Mouse (Mus musculus) liver, embryonic 14.5 days (tissue): ENCODE results near the gene Gm20481. TPM values are rescaled to one million over a fixed set of nuclear protein-coding genes. Genes with fewer than 3 reads are reported as not detected.

Source experiments
- ATAC-seq: fragments of 200-750 bp; cut with Nextera tagmentation; 2 replicates; pipeline ENCODE4 v1.8.0; 2017; ENCODE audit warnings: moderate number of reproducible peaks, mild to moderate bottlenecking, moderate library complexity; ENCODE audit not compliant: insufficient read depth
- DNase-seq, 3 experiments: peaks; one replicate each; pipeline ENCODE4 v3.0.0-alpha.2; 2012 to 2013; ENCODE audit warnings: low read depth in 3 of 3, low spot score in 3 of 3
- H3K27ac ChIP-seq: fragments of 300-500 bp; sonication (generic); 2 replicates; pipeline ENCODE4 v1.5.1; 2014; ENCODE audit warnings: moderate library complexity, mild to moderate bottlenecking, control low read depth, inconsistent platforms
- H3K27me3 ChIP-seq: fragments of 300-500 bp; sonication (generic); 2 replicates; pipeline ENCODE4 v1.6.1; 2014; ENCODE audit warnings: mild to moderate bottlenecking, low read length, moderate library complexity; ENCODE audit not compliant: control insufficient read depth, insufficient read depth
- H3K36me3 ChIP-seq: fragments of 300-500 bp; sonication (generic); replicated peaks from 2 replicates; pipeline ENCODE4 v1.6.1; 2014; ENCODE audit warnings: low read depth; ENCODE audit not compliant: control insufficient read depth, insufficient read depth
- H3K4me1 ChIP-seq, 2 experiments: fragments of 200-500 bp in 1 of 2; fragments of 300-500 bp in 1 of 2; sonication (generic) in 1 of 2; replicated peaks; 2 replicates each; pipeline ENCODE4 v1.6.1; 2012 to 2014; ENCODE audit warnings: antibody characterized with exemption in 1 of 2, inconsistent platforms in 1 of 2, low read length in 1 of 2; ENCODE audit not compliant: control insufficient read depth in 2 of 2, insufficient read depth in 2 of 2
- H3K4me2 ChIP-seq: fragments of 300-500 bp; sonication (generic); 2 replicates; pipeline ENCODE4 v1.6.1; 2014; ENCODE audit warnings: low read depth, mild to moderate bottlenecking, control low read depth, moderate library complexity
- H3K4me3 ChIP-seq, 2 experiments: fragments of 200-500 bp in 1 of 2; fragments of 300-500 bp in 1 of 2; sonication (generic) in 1 of 2; 2 replicates each; pipeline ENCODE4 v1.5.1; 2012 to 2014; ENCODE audit warnings: low read depth in 2 of 2, low read length in 2 of 2, mild to moderate bottlenecking in 2 of 2, control low read depth in 1 of 2, inconsistent platforms in 1 of 2, moderate library complexity in 1 of 2; ENCODE audit not compliant: insufficient read depth in 1 of 2
- H3K9ac ChIP-seq: fragments of 300-500 bp; sonication (generic); replicated peaks from 2 replicates; pipeline ENCODE4 v1.6.1; 2014; ENCODE audit warnings: mild to moderate bottlenecking, control low read depth, moderate library complexity
- H3K9me3 ChIP-seq: fragments of 300-500 bp; sonication (generic); 2 replicates; pipeline ENCODE4 v1.6.1; 2016; ENCODE audit warnings: low read length, mixed read lengths; ENCODE audit not compliant: control insufficient read depth
- CTCF ChIP-seq: IDR thresholded peaks from 2 replicates; pipeline ENCODE4 v1.5.1; 2016; ENCODE audit warnings: antibody characterized with exemption, low read depth, control low read depth
- EP300 ChIP-seq: IDR thresholded peaks from 2 replicates; pipeline ENCODE4 v1.6.1; 2016; ENCODE audit warnings: antibody characterized with exemption, low read depth
- WGBS: fragments of 180-500 bp; shearing (Covaris S2); extraction: QIAGEN DNeasy Blood & Tissue Kit; methylation state at CpG from one replicate; pipeline ENCODE4 v1.1.7; 2014; ENCODE audit not compliant: insufficient replicate concordance; 5-methylcytosine and 5-hydroxymethylcytosine counted together
- polyA plus RNA-seq, 2 experiments: library from polyadenylated mRNA; depleted of rRNA in 1 of 2; stranded (reverse) in 1 of 2; unstranded in 1 of 2; fragments of >200 nt; fragmentation: Nextera tagmentation in 1 of 2; extraction: Ambion mirVana in 1 of 2; gene quantifications; 2 replicates each; pipeline versions ENCODE4 v1.2.1 to v1.2.3; 2012 to 2014

The Gm20481 gene
- polyA plus RNA-seq, 2 experiments = not detected

DNA sequence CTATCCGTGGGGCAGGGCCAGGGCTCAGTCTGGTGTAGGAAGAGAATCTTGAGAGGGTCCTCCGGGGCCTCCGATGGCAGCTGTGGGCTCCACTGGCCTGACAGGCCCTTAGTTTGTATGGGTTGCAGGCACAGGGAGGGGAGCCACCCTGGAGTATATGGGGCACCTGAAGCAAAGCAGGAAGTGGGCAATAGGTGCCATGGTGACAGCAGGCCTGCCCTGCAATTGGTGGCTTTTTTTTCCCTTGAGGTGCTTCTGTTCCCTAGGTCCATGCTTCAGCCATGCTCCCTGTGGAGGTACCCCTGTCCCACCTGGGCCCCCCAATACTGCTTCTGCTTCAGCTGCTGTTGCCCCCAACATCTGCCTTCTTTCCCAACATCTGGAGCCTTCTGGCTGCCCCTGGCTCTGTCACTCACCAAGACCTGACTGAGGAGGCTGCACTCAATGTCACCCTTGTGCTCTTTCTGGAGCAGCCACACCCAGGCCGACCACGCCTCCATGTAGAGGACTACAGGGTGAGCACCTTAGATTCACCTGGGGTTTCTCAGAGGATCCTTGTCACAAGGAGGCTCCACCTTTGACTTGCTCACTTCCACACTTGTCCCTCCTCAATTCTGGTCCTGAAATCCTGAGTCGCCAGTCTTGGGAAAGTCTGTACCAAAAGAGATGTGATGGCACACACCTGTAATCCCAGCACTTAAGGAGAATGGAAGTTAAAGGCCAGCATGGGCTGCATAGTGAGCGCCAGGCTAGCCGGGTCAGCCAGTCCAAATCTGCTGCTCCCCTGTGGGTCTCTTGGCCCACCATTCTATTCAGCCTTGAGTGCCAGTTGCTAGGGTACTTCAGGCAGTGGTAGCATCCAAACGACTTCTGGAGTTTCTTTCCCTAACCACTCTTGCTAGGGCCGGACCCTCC, 47.3 kb downstream of the Gm20481 start:
- peaks cover 9% of the 10 kb centered on the region in 2 experiments for H3K4me1 ChIP-seq
- DNase-seq = no peak
- no peaks in the 10 kb centered on the region for H3K27me3 ChIP-seq
- TF ChIP-seq CTCF = no peak
- no peak for TF ChIP-seq EP300
- H3K36me3 ChIP-seq = peaks cover 41% of the 10 kb centered on the region
- H3K4me2 ChIP-seq = no peak overlapping the region
- 72% methylated on average over 10 of the region's 10 CpGs for WGBS
- no peak for ATAC-seq
- H3K9me3 ChIP-seq = no peaks in the 10 kb centered on the region
- no peak overlapping the region for H3K4me3 ChIP-seq
- H3K27ac ChIP-seq = no peak overlapping the region
- H3K9ac ChIP-seq = no peak overlapping the region

DNA sequence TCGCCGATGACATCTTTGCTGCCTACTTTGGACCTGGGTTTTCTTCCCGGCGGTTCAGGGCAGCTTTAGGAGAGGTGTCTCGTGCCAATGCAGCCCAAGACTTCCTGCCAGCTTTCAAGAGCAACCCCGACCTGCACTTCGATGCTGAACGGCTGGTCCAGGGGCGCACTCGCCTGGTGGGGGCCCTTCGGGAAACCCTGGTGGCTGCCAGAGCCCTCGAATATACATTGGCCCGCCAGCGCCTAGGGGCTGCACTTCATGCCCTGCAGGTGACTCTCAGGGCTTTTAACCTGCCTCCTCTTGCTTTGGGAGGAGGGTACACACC, 48.0 kb downstream of the Gm20481 start:
- Histone ChIP-seq H3K9me3 (no peaks in the 10 kb centered on the region), H3K27ac (no peak overlapping the region), H3K4me1 (peaks cover 15% of the 10 kb centered on the region in 2 experiments), H3K4me2 (no peak overlapping the region), H3K36me3 (peaks cover 35% of the 10 kb centered on the region), H3K4me3 (no peak overlapping the region), H3K27me3 (no peaks in the 10 kb centered on the region), H3K9ac (no peak overlapping the region)
- 60% methylated on average over 14 of the region's 14 CpGs for WGBS
- no peak for ATAC-seq
- no peak for TF ChIP-seq EP300
- TF ChIP-seq CTCF = no peak
- DNase-seq = no peak

DNA sequence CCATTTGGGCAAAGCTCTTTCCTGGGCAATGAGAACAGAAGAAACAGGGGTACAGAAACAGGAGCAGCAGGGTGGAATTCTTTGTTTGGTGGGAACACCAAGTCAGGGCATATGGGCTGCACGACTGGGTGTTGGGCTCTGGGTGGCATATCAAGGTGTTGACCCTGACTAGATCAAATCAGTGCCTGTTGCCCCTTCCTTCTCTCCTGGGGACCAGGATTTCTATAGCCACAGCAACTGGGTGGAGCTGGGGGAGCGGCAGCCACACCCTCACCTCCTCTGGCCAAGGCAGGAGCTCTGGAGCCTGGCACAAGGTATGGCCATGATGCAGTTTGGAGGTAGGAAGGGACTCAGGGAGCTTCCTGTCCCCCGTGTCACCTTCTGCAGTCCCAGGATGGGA, 48.5 kb downstream of the Gm20481 start:
- H3K9ac ChIP-seq = no peak overlapping the region
- no peak overlapping the region for H3K4me3 ChIP-seq
- DNase-seq (no peak), ATAC-seq (no peak)
- H3K27me3 ChIP-seq = no peaks in the 10 kb centered on the region
- peaks cover 30% of the 10 kb centered on the region for H3K36me3 ChIP-seq
- TF ChIP-seq EP300 (no peak), CTCF (no peak)
- no peak overlapping the region for H3K4me2 ChIP-seq
- 53% methylated on average over 3 of the region's 3 CpGs for WGBS
- no peak overlapping the region for H3K27ac ChIP-seq
- peaks cover 17 to 20% of the 10 kb centered on the region in 2 experiments for H3K4me1 ChIP-seq
- no peaks in the 10 kb centered on the region for H3K9me3 ChIP-seq

DNA sequence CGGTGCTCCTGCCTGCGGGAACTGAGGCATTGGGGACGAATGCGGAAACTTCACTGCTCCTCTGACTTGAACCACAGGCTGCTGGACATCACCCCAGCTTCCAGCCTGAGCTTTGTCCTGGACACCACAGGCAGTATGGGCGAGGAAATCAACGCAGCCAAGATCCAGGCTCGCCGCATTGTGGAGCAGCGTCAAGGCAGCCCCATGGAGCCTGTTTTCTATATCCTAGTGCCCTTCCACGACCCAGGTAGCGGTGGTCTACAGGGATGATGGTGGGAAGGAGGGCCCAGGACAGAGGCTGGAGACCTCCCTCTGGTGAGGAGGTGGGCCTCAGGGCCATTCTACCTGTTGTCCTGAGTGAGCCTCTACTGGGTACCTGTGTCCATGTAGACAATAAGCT, 50.2 kb downstream of the Gm20481 start:
- no peak for DNase-seq
- Histone ChIP-seq H3K27ac (no peak overlapping the region), H3K36me3 (peaks cover 13% of the 10 kb centered on the region), H3K27me3 (no peaks in the 10 kb centered on the region), H3K4me1 (peaks cover 17 to 29% of the 10 kb centered on the region in 2 experiments), H3K9ac (no peak overlapping the region), H3K4me2 (no peak overlapping the region), H3K4me3 (no peak overlapping the region), H3K9me3 (no peaks in the 10 kb centered on the region)
- TF ChIP-seq CTCF = no peak
- TF ChIP-seq EP300 = no peak
- 74% methylated on average over 11 of the region's 11 CpGs for WGBS
- no peak for ATAC-seq

DNA sequence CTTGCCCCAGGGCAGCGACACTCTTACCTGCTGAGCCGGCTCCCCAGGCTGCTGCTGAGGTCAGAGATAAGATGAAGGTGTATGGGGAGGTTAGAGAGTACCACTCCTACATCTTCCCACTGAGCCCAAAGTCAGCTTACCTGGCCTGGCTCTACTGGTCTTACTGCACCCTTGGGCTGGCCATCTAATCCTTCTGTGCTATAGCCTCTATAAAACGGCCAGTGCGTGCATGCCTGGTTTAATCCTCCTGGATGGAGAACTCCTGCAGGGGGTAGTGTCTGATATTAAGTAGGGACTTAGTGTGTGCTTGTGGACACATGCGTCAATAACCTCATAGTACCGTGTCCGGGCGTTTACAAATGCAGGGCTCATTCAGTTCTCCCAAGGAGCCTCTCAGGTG, 50.8 kb downstream of the Gm20481 start:
- no peak for TF ChIP-seq EP300
- TF ChIP-seq CTCF = no peak
- 82% methylated on average over 8 of the region's 8 CpGs for WGBS
- Histone ChIP-seq H3K4me2 (no peak overlapping the region), H3K4me1 (peaks cover 17 to 30% of the 10 kb centered on the region in 2 experiments), H3K4me3 (no peak overlapping the region), H3K36me3 (peaks cover 6% of the 10 kb centered on the region), H3K9me3 (no peaks in the 10 kb centered on the region), H3K27me3 (no peaks in the 10 kb centered on the region), H3K27ac (no peak overlapping the region), H3K9ac (no peak overlapping the region)
- ATAC-seq (no peak), DNase-seq (no peak)
